Mouse (Mus musculus) forebrain, embryonic 12.5 days (tissue): ENCODE results near the gene Pigb. TPM values are rescaled to one million over a fixed set of nuclear protein-coding genes. Genes with fewer than 3 reads are reported as not detected.

Source experiments
- ATAC-seq: fragments of 200-750 bp; cut with Nextera tagmentation; 2 replicates; pipeline ENCODE4 v1.8.0; 2017; ENCODE audit warnings: moderate TSS enrichment; ENCODE audit not compliant: low FRiP score
- H3K27ac ChIP-seq: fragments of 300-500 bp; sonication (generic); 2 replicates; pipeline ENCODE4 v1.5.1; 2016; ENCODE audit warnings: mild to moderate bottlenecking
- H3K27me3 ChIP-seq: fragments of 300-500 bp; sonication (generic); 2 replicates; pipeline ENCODE4 v1.6.1; 2016; ENCODE audit warnings: mild to moderate bottlenecking
- H3K36me3 ChIP-seq: fragments of 300-500 bp; sonication (generic); replicated peaks from 2 replicates; pipeline ENCODE4 v1.6.1; 2016; ENCODE audit warnings: mild to moderate bottlenecking
- H3K4me1 ChIP-seq: fragments of 300-500 bp; sonication (generic); 2 replicates; pipeline ENCODE4 v1.6.1; 2016
- H3K4me2 ChIP-seq: fragments of 300-500 bp; sonication (generic); 2 replicates; pipeline ENCODE4 v1.6.1; 2016; ENCODE audit warnings: mild to moderate bottlenecking, moderate library complexity
- H3K4me3 ChIP-seq: fragments of 300-500 bp; sonication (generic); replicated peaks from 2 replicates; pipeline ENCODE4 v1.5.1; 2016; ENCODE audit warnings: mild to moderate bottlenecking
- H3K9ac ChIP-seq: fragments of 300-500 bp; sonication (generic); 2 replicates; pipeline ENCODE4 v1.6.1; 2016; ENCODE audit warnings: mild to moderate bottlenecking
- H3K9me3 ChIP-seq: fragments of 300-500 bp; sonication (generic); 2 replicates; pipeline ENCODE4 v1.6.1; 2016
- WGBS: fragments of 180-500 bp; shearing (Covaris S2); methylation state at CpG from one replicate; pipeline ENCODE4 v1.1.7; 2016; 5-methylcytosine and 5-hydroxymethylcytosine counted together
- polyA plus RNA-seq: library from polyadenylated mRNA; unstranded; fragments of >200 nt; fragmentation: Nextera tagmentation; extraction: Ambion mirVana; gene quantifications from 2 replicates; pipeline ENCODE4 v1.2.1, GENCODE M21; 2016

The Pigb gene
- polyA plus RNA-seq, 1 experiment from 2014 or later: 10.3 TPM

DNA sequence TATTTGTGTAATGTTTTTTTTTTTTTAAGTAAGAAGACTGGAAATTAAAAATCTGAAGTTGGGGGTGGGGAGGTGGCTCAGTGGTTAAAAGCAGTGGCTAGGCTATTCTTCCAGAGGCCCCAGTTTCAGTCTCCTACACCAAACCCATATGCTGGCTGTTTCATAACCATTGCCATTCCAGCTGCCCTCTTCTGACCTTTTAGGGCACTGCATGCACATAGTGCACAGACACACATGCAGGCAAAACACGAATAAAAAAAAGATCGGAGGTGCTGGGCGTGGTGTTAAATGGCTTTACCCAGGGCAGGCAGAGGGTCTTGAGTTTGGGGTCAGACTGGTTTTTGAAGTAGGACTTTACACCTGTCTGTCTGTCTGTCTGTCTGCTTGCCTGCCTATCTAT, 34.0 kb downstream of the Pigb start:
- H3K4me1 ChIP-seq: no peaks in the 10 kb centered on the region
- no peaks in the 10 kb centered on the region for H3K9me3 ChIP-seq
- H3K27ac ChIP-seq: no peak overlapping the region
- peaks cover 26% of the 10 kb centered on the region for H3K36me3 ChIP-seq
- no peak for ATAC-seq
- no peak overlapping the region for H3K9ac ChIP-seq
- 93% methylated on average over 3 of the region's 3 CpGs for WGBS
- no peaks in the 10 kb centered on the region for H3K27me3 ChIP-seq
- H3K4me2 ChIP-seq: no peak overlapping the region
- H3K4me3 ChIP-seq: no peak overlapping the region

- Histone ChIP-seq H3K4me2 (no peak overlapping the region), H3K4me1 (no peaks in the 10 kb centered on the region), H3K4me3 (no peak overlapping the region), H3K9me3 (no peaks in the 10 kb centered on the region), H3K27me3 (no peaks in the 10 kb centered on the region), H3K36me3 (peaks cover 21% of the 10 kb centered on the region), H3K27ac (no peak overlapping the region), H3K9ac (no peak overlapping the region)
- WGBS: 87% methylated on average over 6 of the region's 6 CpGs
- ATAC-seq: no peak
These were observed 35.1 kb downstream of the Pigb start for GRCm38 (mm10) chr9:73005106-73005505.

DNA sequence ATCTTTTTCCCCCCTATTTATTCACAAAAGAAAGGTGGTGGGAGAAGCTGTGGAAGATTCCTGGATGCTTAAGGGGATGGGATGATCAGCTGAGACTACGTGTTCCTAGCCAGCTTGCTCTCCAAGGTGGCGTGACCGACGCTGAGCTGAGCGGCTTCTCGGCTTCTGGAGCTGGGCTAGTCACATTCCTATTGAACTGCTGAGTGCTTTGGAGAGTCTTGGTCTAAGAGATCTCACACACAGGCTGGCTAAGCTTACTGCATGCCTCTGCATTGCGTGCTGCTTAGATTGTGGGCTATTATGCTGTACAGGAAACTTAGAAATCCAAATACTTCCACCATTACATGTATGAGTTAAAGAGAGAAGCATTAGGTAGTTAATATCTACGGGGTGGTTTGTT, 36.1 kb downstream of the Pigb start:
- no peak for ATAC-seq

DNA sequence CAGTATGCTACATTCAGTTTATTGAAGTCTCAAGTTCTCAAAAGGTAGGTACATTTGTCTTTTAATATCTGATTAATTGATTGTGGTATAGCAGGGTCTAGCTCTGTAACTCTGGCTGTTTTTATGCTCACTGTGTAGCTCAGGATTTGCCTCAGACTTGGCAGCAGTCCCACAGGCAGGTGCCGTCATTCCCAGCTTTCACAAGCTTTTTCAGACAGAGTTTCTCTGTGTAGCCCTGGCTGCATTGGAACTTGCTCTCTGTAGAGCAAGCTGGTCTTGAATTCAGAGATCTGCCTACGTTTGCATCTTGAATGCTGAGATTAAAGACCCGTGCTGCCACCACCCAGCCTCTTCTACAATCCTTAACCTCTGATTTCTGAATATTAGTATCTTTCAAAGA, 38.0 kb downstream of the Pigb start:
- Histone ChIP-seq H3K4me1 (no peaks in the 10 kb centered on the region), H3K36me3 (peaks cover 16% of the 10 kb centered on the region), H3K4me3 (no peak overlapping the region), H3K9ac (no peak overlapping the region), H3K9me3 (no peaks in the 10 kb centered on the region), H3K27ac (no peak overlapping the region), H3K27me3 (no peaks in the 10 kb centered on the region), H3K4me2 (no peak overlapping the region)
- WGBS: 66% methylated on average over 3 of the region's 3 CpGs
- ATAC-seq: no peak

More for the DNA sequence above, 36.1 kb downstream of the Pigb start:
- 86% methylated on average over 8 of the region's 8 CpGs for WGBS
- Histone ChIP-seq H3K4me1 (no peaks in the 10 kb centered on the region), H3K9ac (no peak overlapping the region), H3K4me3 (no peak overlapping the region), H3K27me3 (no peaks in the 10 kb centered on the region), H3K27ac (no peak overlapping the region), H3K36me3 (peaks cover 19% of the 10 kb centered on the region), H3K9me3 (no peaks in the 10 kb centered on the region), H3K4me2 (no peak overlapping the region)

GRCm38 (mm10) chr9:73001314-73002011, 38.7 kb downstream of the Pigb start:
- no peak for ATAC-seq
- H3K27me3 ChIP-seq: no peaks in the 10 kb centered on the region
- WGBS: 90% methylated on average over 13 of the region's 13 CpGs
- no peak overlapping the region for H3K27ac ChIP-seq
- H3K4me2 ChIP-seq: no peak overlapping the region
- H3K9me3 ChIP-seq: no peaks in the 10 kb centered on the region
- H3K4me1 ChIP-seq: no peaks in the 10 kb centered on the region
- peaks cover 16% of the 10 kb centered on the region for H3K36me3 ChIP-seq
- H3K4me3 ChIP-seq: no peak overlapping the region
- H3K9ac ChIP-seq: no peak overlapping the region

- Histone ChIP-seq H3K4me2 (no peak overlapping the region), H3K36me3 (peaks cover 9% of the 10 kb centered on the region), H3K4me3 (no peak overlapping the region), H3K4me1 (no peaks in the 10 kb centered on the region), H3K27me3 (no peaks in the 10 kb centered on the region), H3K9ac (no peak overlapping the region), H3K27ac (no peak overlapping the region), H3K9me3 (no peaks in the 10 kb centered on the region)
- WGBS: 71% methylated on average over 2 of the region's 2 CpGs
- ATAC-seq: no peak
These were observed 39.7 kb downstream of the Pigb start for GRCm38 (mm10) chr9:73000487-73000886.

DNA sequence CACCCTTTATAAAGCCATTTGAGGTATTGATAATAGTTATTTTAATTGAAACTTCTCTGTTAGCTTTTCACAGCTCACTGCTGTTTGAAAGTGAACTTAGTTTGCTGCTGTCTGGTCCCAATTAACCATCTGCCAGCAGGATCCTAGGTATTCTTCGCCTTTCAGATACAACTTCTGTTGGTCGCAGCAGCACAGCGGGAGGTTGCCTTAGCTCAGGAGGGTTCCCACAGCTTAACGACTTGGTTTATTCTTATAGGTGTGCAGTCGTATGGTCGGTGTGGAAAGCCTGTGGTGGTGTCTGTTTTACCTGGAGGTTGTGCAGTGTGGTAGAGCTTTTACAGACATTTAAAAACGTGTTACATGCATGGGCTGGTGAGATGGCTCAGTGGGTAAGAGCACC, 43.4 kb downstream of the Pigb start:
- no peaks in the 10 kb centered on the region for H3K27me3 ChIP-seq
- no peaks in the 10 kb centered on the region for H3K4me1 ChIP-seq
- no peak overlapping the region for H3K4me3 ChIP-seq
- H3K9ac ChIP-seq: no peak overlapping the region
- no peaks in the 10 kb centered on the region for H3K9me3 ChIP-seq
- H3K4me2 ChIP-seq: no peak overlapping the region
- H3K36me3 ChIP-seq: no peaks in the 10 kb centered on the region
- WGBS: 50% methylated on average over 7 of the region's 7 CpGs
- no peak for ATAC-seq
- H3K27ac ChIP-seq: no peak overlapping the region

DNA sequence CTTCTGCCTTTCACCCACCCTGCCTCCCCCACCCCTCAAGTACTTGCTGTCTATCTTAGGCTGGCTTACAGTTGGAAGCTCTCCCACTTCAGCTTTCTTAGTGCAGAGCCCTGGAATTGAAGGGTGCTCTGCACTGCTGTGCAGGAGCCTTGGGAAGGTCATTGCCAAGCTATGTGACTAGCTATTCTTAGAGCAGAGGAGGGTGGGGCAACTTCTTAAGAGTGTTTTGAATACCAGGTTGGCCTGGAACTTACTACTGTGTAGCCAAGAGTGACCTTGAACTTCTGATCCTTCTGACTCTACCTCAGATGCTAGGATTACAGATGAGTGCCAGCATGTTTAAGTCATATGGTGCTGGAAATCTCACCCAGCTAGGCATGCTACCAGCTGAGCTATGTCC, 44.0 kb downstream of the Pigb start:
- no peak overlapping the region for H3K27ac ChIP-seq
- no peaks in the 10 kb centered on the region for H3K27me3 ChIP-seq
- no peak for ATAC-seq
- no peak overlapping the region for H3K9ac ChIP-seq
- no peak overlapping the region for H3K4me3 ChIP-seq
- H3K9me3 ChIP-seq: no peaks in the 10 kb centered on the region
- no peak overlapping the region for H3K4me2 ChIP-seq
- H3K36me3 ChIP-seq: no peaks in the 10 kb centered on the region
- no peaks in the 10 kb centered on the region for H3K4me1 ChIP-seq

DNA sequence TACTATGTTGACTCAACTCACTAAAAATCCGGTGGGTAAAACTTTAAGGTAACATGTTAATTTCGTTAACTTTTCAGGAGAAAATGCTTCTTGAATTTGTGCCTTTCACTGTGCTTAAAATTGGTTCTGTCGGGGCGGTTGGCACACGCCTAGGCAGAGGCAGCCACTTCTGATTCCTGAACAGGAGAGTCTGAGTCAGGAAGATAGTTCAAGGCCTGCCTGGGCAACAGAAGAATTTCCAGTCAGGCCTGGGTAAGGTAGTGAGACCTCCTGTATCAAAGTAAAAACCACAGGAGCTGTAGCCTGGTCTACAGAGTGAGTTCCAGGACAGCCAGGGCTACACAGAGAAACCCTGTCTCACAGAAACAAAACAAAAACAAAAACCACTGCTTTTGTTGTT, 47.6 kb downstream of the Pigb start:
- no peak for ATAC-seq
- no peaks in the 10 kb centered on the region for H3K27me3 ChIP-seq
- H3K9me3 ChIP-seq: no peaks in the 10 kb centered on the region
- no peaks in the 10 kb centered on the region for H3K4me1 ChIP-seq
- no peak overlapping the region for H3K9ac ChIP-seq
- H3K4me2 ChIP-seq: no peak overlapping the region
- no peak overlapping the region for H3K4me3 ChIP-seq
- no peaks in the 10 kb centered on the region for H3K36me3 ChIP-seq
- 87% methylated on average over 5 of the region's 5 CpGs for WGBS
- no peak overlapping the region for H3K27ac ChIP-seq

GRCm38 (mm10) chr9:72991420-72991819, 48.8 kb downstream of the Pigb start:
- WGBS: 90% methylated on average over 2 of the region's 2 CpGs
- ATAC-seq: no peak
- Histone ChIP-seq H3K9ac (no peak overlapping the region), H3K4me2 (no peak overlapping the region), H3K36me3 (no peaks in the 10 kb centered on the region), H3K4me1 (peaks cover 4% of the 10 kb centered on the region; the same call in 1 of the 2 replicates), H3K27me3 (no peaks in the 10 kb centered on the region), H3K27ac (no peak overlapping the region), H3K4me3 (no peak overlapping the region), H3K9me3 (no peaks in the 10 kb centered on the region)

DNA sequence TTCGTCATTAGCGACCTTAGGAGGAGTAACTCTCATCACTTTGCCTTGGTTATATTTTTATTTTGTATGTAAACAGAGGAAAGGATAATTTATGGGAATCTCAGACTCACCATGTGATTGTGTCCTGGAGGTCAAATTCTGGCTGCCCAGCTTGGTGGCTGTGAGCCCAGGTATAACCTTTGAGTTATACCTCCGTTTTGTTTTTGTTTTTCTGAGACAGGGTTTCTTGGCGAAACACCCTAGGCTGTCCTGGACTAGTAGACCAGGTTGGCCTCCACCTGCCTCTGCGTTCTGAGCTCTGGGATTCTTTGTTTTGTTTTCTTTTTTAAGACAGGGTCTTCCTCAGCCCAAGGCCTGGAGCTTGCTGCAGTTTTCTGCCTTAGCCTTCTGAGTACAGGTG, 51.5 kb downstream of the Pigb start:
- no peak overlapping the region for H3K9ac ChIP-seq
- no peak overlapping the region for H3K4me2 ChIP-seq
- no peak overlapping the region for H3K27ac ChIP-seq
- H3K9me3 ChIP-seq: no peaks in the 10 kb centered on the region
- ATAC-seq: no peak
- no peaks in the 10 kb centered on the region for H3K27me3 ChIP-seq
- no peak overlapping the region for H3K4me3 ChIP-seq
- H3K36me3 ChIP-seq: no peaks in the 10 kb centered on the region
- 89% methylated on average over 5 of the region's 5 CpGs for WGBS
- H3K4me1 ChIP-seq: peaks cover 18% of the 10 kb centered on the region

DNA sequence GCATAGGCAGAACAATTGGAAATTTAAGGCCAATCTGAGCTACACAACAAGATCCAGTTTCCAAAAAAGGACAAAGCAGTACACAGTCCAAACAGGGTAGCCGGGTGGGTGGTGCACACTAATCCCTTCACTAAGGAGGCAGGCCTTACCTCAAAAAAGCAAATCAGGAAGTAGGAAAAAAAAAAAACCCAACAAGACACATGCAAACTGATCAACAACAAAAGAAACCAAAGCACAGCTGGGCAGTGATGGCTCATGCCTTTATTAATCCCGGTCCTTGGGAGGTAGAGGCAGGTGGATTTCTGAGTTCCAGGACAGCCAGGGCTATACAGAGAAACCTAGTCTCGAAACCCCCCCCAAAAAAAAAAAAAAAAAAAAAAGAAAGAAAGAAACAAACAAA, 52.5 kb downstream of the Pigb start:
- no peak overlapping the region for H3K4me2 ChIP-seq
- H3K4me3 ChIP-seq: no peak overlapping the region
- no peak overlapping the region for H3K27ac ChIP-seq
- ATAC-seq: no peak
- peak overlapping the region; percentile 17; the same call in 1 of the 2 replicates for H3K9ac ChIP-seq
- no peaks in the 10 kb centered on the region for H3K9me3 ChIP-seq
- no peaks in the 10 kb centered on the region for H3K36me3 ChIP-seq
- peaks cover 18% of the 10 kb centered on the region for H3K4me1 ChIP-seq
- H3K27me3 ChIP-seq: no peaks in the 10 kb centered on the region
- 56% methylated on average over 3 of the region's 3 CpGs for WGBS
